Comparison of ENCODE assay signal across 43 mouse cellular contexts in the genomic region with DNA sequence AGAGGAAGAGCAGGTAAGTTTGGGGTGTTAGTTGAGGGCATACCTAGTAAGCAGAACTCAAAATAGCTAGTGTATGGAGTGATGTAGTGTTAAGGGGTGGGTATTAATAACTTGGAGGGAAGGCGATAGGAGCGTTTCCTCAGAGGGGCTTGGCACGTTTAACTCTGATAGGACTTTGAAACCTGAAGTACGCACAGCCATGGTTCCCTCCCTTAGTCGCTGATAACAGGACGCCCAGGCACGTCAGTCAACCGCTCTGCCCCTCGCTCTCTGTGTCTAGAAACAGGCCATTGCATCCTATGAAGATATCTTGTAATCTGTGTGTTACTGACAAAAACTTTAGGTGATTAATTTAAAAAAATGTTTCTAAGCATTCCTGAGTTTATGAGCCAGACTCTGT. TPM values are rescaled to one million over a fixed set of nuclear protein-coding genes. Genes with fewer than 3 reads are reported as not detected.
DNase-seq lines count a peak whose midpoint lies in the region; ATAC-seq and TF ChIP-seq lines count a peak whose summit lies in the region.
"Had no signal": no experiment of that assay in that cellular context is flagged by ENCODE, and none has a peak within 500 bp of the region (broad histone marks: within the 10 kb centered on the region; RNA-seq: fewer than 3 reads in every experiment).

No protein-coding gene starts in this region.

- no peaks in the 10 kb centered on the region for H3K4me1 ChIP-seq in stomach, embryonic 15.5 days
- H3K4me1 ChIP-seq in stomach, postnatal 0 days (replicated peaks; ENCODE audit: control insufficient read depth, insufficient read depth): 0 out of 2 replicates have a peak, but pooled peaks cover 2% of the 10 kb centered on the region
- no peaks in the 10 kb centered on the region for H3K4me1 ChIP-seq in midbrain, embryonic 15.5 days
- H3K4me1 ChIP-seq: forebrain, embryonic 12.5 days; neural tube, embryonic 13.5 days had no signal

- TF ChIP-seq EP300 in stomach, postnatal 0 days (optimal IDR thresholded peaks at IDR 0.05): no peak

- no peak overlapping the region for H3K4me3 ChIP-seq in gastrocnemius, adult 2 months
- no peak overlapping the region for H3K4me3 ChIP-seq in stomach, embryonic 15.5 days (replicated peaks)
- no peak overlapping the region for H3K4me3 ChIP-seq in stomach, postnatal 0 days (ENCODE audit: low read depth, low read length)
- no peak overlapping the region for H3K4me3 ChIP-seq in midbrain, embryonic 15.5 days
- H3K4me3 ChIP-seq: erythroblast, embryonic 14.5 days; forebrain, embryonic 12.5 days; heart, adult 2 months; heart, embryonic 13.5 days; kidney, embryonic 15.5 days; myocyte; neural tube, embryonic 13.5 days had no signal

- WGBS in stomach, embryonic 15.5 days: 79% methylated on average over 9 of the region's 9 CpGs
- WGBS in stomach, postnatal 0 days: 64% methylated on average over 9 of the region's 9 CpGs
- 90% methylated on average over 9 of the region's 9 CpGs for WGBS in midbrain, embryonic 15.5 days

- ATAC-seq in stomach, embryonic 15.5 days (ENCODE audit: insufficient read depth, low FRiP score, low read depth): peak; percentile 35; the same call in 1 of the 2 replicates
- ATAC-seq in stomach, postnatal 0 days (ENCODE audit: low FRiP score, low TSS enrichment): no peak
- ATAC-seq in megakaryocyte progenitor cell, adult 5-6 weeks (replicated peaks; ENCODE audit: poor library complexity): peak; percentile 73
- no peak for ATAC-seq in erythroid progenitor cell, adult 5-6 weeks (replicated peaks; ENCODE audit: low FRiP score, poor library complexity, severe bottlenecking)
- ATAC-seq in midbrain, embryonic 15.5 days (replicated peaks): no peak
- ATAC-seq: forebrain, postnatal 0 days; hindbrain, postnatal 0 days had no signal

- DNase-seq in gastrocnemius, adult 2 months: peak; percentile 17
- DNase-seq in gastrocnemius, postnatal 36 days: no peak
- no peak for DNase-seq in stomach, postnatal 0 days (ENCODE audit: low spot score)
- no peak for DNase-seq in thymus, postnatal 36 days
- DNase-seq: adrenal gland, postnatal 25 days; cerebellum, adult 2 months; cerebellum, postnatal 14 days; forebrain, postnatal 0 days; gastrocnemius, postnatal 25 days; heart, adult 2 months; heart, postnatal 10 days; kidney, adult 18-20 months; kidney, postnatal 25 days; lung, adult 2 months; lung, postnatal 14 days; right cerebral cortex, postnatal 4 days; thymus, postnatal 14 days had no signal

- H3K27ac ChIP-seq in gastrocnemius, adult 2 months: peak overlapping the region; percentile 93
- H3K27ac ChIP-seq in stomach, embryonic 15.5 days: no peak overlapping the region
- no peak overlapping the region for H3K27ac ChIP-seq in stomach, postnatal 0 days (replicated peaks)
- no peak overlapping the region for H3K27ac ChIP-seq in midbrain, embryonic 15.5 days
- H3K27ac ChIP-seq: forebrain, embryonic 12.5 days; heart, adult 2 months; heart, embryonic 13.5 days; hindbrain, postnatal 0 days; kidney, embryonic 15.5 days; neural tube, embryonic 13.5 days had no signal

- no peak overlapping the region for H3K4me2 ChIP-seq in stomach, embryonic 15.5 days
- no peak overlapping the region for H3K4me2 ChIP-seq in stomach, postnatal 0 days (replicated peaks; ENCODE audit: low read depth)
- no peak overlapping the region for H3K4me2 ChIP-seq in midbrain, embryonic 15.5 days
- H3K4me2 ChIP-seq: forebrain, embryonic 12.5 days; heart, embryonic 13.5 days; kidney, embryonic 15.5 days; midbrain, embryonic 11.5 days; neural tube, embryonic 13.5 days had no signal

- TF ChIP-seq CTCF in gastrocnemius, adult 2 months (IDR thresholded peaks at IDR 0.05): no peak
- TF ChIP-seq CTCF in stomach, postnatal 0 days (IDR thresholded peaks at IDR 0.05; ENCODE audit: low read depth): no peak

- H3K9me3 ChIP-seq in stomach, embryonic 15.5 days: no peaks in the 10 kb centered on the region
- H3K9me3 ChIP-seq in stomach, postnatal 0 days (ENCODE audit: control insufficient read depth, low read length): no peaks in the 10 kb centered on the region
- H3K9me3 ChIP-seq in midbrain, embryonic 15.5 days: no peaks in the 10 kb centered on the region
- H3K9me3 ChIP-seq: forebrain, embryonic 12.5 days; heart, embryonic 13.5 days; kidney, embryonic 15.5 days; neural tube, embryonic 13.5 days had no signal

- intact Hi-C loops in gastrocnemius, adult 2 months (cut with DNase I): no loop called here
- intact Hi-C loops in gastrocnemius, postnatal 36 days (cut with DNase I): no loop called here

- H3K9ac ChIP-seq in stomach, embryonic 15.5 days: no peak overlapping the region
- no peak overlapping the region for H3K9ac ChIP-seq in stomach, postnatal 0 days (ENCODE audit: low read length)
- no peak overlapping the region for H3K9ac ChIP-seq in midbrain, embryonic 15.5 days
- H3K9ac ChIP-seq: forebrain, embryonic 12.5 days; forebrain, postnatal 0 days; heart, embryonic 13.5 days; kidney, embryonic 15.5 days; neural tube, embryonic 13.5 days had no signal

- no peaks in the 10 kb centered on the region for H3K36me3 ChIP-seq in stomach, embryonic 15.5 days
- H3K36me3 ChIP-seq in stomach, postnatal 0 days (ENCODE audit: control insufficient read depth, insufficient read depth, low read length): no peaks in the 10 kb centered on the region
- H3K36me3 ChIP-seq in midbrain, embryonic 15.5 days (replicated peaks): no peaks in the 10 kb centered on the region
- H3K36me3 ChIP-seq: forebrain, embryonic 12.5 days; heart, embryonic 13.5 days; kidney, embryonic 15.5 days; neural tube, embryonic 13.5 days had no signal

- no peaks in the 10 kb centered on the region for H3K27me3 ChIP-seq in stomach, embryonic 15.5 days (replicated peaks)
- no peaks in the 10 kb centered on the region for H3K27me3 ChIP-seq in stomach, postnatal 0 days (ENCODE audit: control insufficient read depth, insufficient read depth, low read length)
- no peaks in the 10 kb centered on the region for H3K27me3 ChIP-seq in midbrain, embryonic 15.5 days (replicated peaks)
- H3K27me3 ChIP-seq: CH12.LX; forebrain, embryonic 12.5 days; heart, embryonic 13.5 days; kidney, embryonic 15.5 days; neural tube, embryonic 13.5 days had no signal

RNA-seq across cellular contexts. Expression of gene Cebpe, which starts 34.1 kb away (rescaled TPM):
- total RNA-seq in gastrocnemius, adult 2 months (2021): not detected
- total RNA-seq in gastrocnemius, postnatal 36 days (2021): not detected
- polyA plus RNA-seq in stomach, embryonic 15.5 days (2015; fragmentation: Nextera tagmentation; extraction: Ambion mirVana): 1.3 and 1.5 TPM in 2 replicates
- polyA plus RNA-seq in stomach, postnatal 0 days (2015; fragmentation: Nextera tagmentation; extraction: Ambion mirVana): 0.10 TPM in 1 of 2 replicates, not detected in the other
- total RNA-seq in megakaryocyte progenitor cell, adult 5-6 weeks (2015): 24.2 and 33.5 TPM in 2 replicates
- total RNA-seq in megakaryocyte progenitor cell, adult 5-6 weeks (2017): 52.6 and 82.0 TPM in 2 replicates
- 14.7 and 25.9 TPM in 2 replicates for total RNA-seq in erythroid progenitor cell, adult 5-6 weeks (2015; ENCODE audit: low replicate concordance)
- 9.4 and 12.4 TPM in 2 replicates for total RNA-seq in erythroid progenitor cell, adult 5-6 weeks (2017; ENCODE audit: low replicate concordance)
- polyA plus RNA-seq in midbrain, embryonic 15.5 days (2015; fragmentation: Nextera tagmentation; extraction: Ambion mirVana): 0.13 TPM in 1 of 2 replicates, not detected in the other
- total RNA-seq: adrenal gland, postnatal 25 days; ES-E14; gastrocnemius, postnatal 25 days; heart, adult 2 months; heart, postnatal 10 days; hindbrain, postnatal 0 days; layer of hippocampus, adult 18-20 months; layer of hippocampus, postnatal 10 days; left cerebral cortex, adult 18-20 months; left cerebral cortex, postnatal 14 days; midbrain, postnatal 0 days had no signal
- polyA plus RNA-seq: C2C12; cortical plate, adult 2 months; forebrain, embryonic 12.5 days; forebrain, postnatal 0 days; heart, embryonic 13.5 days; hindbrain, embryonic 11.5 days; hindbrain, postnatal 0 days; limb, embryonic 11.5 days; midbrain, embryonic 11.5 days; midbrain, postnatal 0 days; myocyte; neural tube, embryonic 13.5 days; stomach, embryonic 14.5 days had no signal

RNA-seq across cellular contexts. Expression of gene Slc7a8, which starts 35.7 kb away (rescaled TPM):
- total RNA-seq in gastrocnemius, adult 2 months (2021): 10 to 100 TPM; 21.4 to 23.6 TPM
- total RNA-seq in gastrocnemius, postnatal 36 days (2021): 10 to 100 TPM; 17.5 to 23.4 TPM
- 8.1 and 12.8 TPM in 2 replicates for polyA plus RNA-seq in stomach, embryonic 15.5 days (2015; fragmentation: Nextera tagmentation; extraction: Ambion mirVana)
- polyA plus RNA-seq in stomach, postnatal 0 days (2015; fragmentation: Nextera tagmentation; extraction: Ambion mirVana): 3.1 and 4.2 TPM in 2 replicates
- 4.7 and 7.7 TPM in 2 replicates for total RNA-seq in megakaryocyte progenitor cell, adult 5-6 weeks (2015)
- total RNA-seq in megakaryocyte progenitor cell, adult 5-6 weeks (2017): 1.4 and 2.0 TPM in 2 replicates
- total RNA-seq in erythroid progenitor cell, adult 5-6 weeks (2015; ENCODE audit: low replicate concordance): 7.1 and 11.9 TPM in 2 replicates
- 2.6 and 3.0 TPM in 2 replicates for total RNA-seq in erythroid progenitor cell, adult 5-6 weeks (2017; ENCODE audit: low replicate concordance)
- polyA plus RNA-seq in midbrain, embryonic 15.5 days (2015; fragmentation: Nextera tagmentation; extraction: Ambion mirVana): 8.9 and 9.9 TPM in 2 replicates
- polyA plus RNA-seq: C2C12, myocyte had no signal

RNA-seq across cellular contexts. Expression of gene Gm29776, which starts 47.4 kb away (rescaled TPM):
- not detected for total RNA-seq in gastrocnemius, adult 2 months (2021)
- total RNA-seq in gastrocnemius, postnatal 36 days (2021): not detected
- polyA plus RNA-seq in stomach, embryonic 15.5 days (2015; fragmentation: Nextera tagmentation; extraction: Ambion mirVana): 0.05 and 0.15 TPM in 2 replicates
- polyA plus RNA-seq in stomach, postnatal 0 days (2015; fragmentation: Nextera tagmentation; extraction: Ambion mirVana): 0.08 and 0.11 TPM in 2 replicates
- 0.12 TPM in 1 of 2 replicates, not detected in the other for total RNA-seq in megakaryocyte progenitor cell, adult 5-6 weeks (2015)
- not detected in 2 replicates for total RNA-seq in megakaryocyte progenitor cell, adult 5-6 weeks (2017)
- not detected in 2 replicates for total RNA-seq in erythroid progenitor cell, adult 5-6 weeks (2015; ENCODE audit: low replicate concordance)
- total RNA-seq in erythroid progenitor cell, adult 5-6 weeks (2017; ENCODE audit: low replicate concordance): not detected in 2 replicates
- polyA plus RNA-seq in midbrain, embryonic 15.5 days (2015; fragmentation: Nextera tagmentation; extraction: Ambion mirVana): 0.32 and 0.37 TPM in 2 replicates
- total RNA-seq: adrenal gland, adult 18-20 months; adrenal gland, postnatal 25 days; CH12.LX; gastrocnemius, postnatal 25 days; heart, adult 2 months; layer of hippocampus, adult 18-20 months; layer of hippocampus, postnatal 10 days; left cerebral cortex, adult 18-20 months; left cerebral cortex, postnatal 14 days; liver, adult 2 months; midbrain, postnatal 0 days had no signal
- polyA plus RNA-seq: C2C12; erythroblast, embryonic 14.5 days; forebrain, embryonic 12.5 days; liver, adult 2 months had no signal

RNA-seq across cellular contexts. Expression of gene Acin1, which starts 59.3 kb away (rescaled TPM):
- total RNA-seq in gastrocnemius, adult 2 months (2021): 10 to 100 TPM; 75.5 to 81.7 TPM
- total RNA-seq in gastrocnemius, postnatal 36 days (2021): 10 to 100 TPM; 63.7 to 64.2 TPM
- polyA plus RNA-seq in stomach, embryonic 15.5 days (2015; fragmentation: Nextera tagmentation; extraction: Ambion mirVana): 111 and 116 TPM in 2 replicates
- polyA plus RNA-seq in stomach, postnatal 0 days (2015; fragmentation: Nextera tagmentation; extraction: Ambion mirVana): 37.0 and 46.9 TPM in 2 replicates
- 170 and 177 TPM in 2 replicates for total RNA-seq in megakaryocyte progenitor cell, adult 5-6 weeks (2015)
- 223 and 235 TPM in 2 replicates for total RNA-seq in megakaryocyte progenitor cell, adult 5-6 weeks (2017)
- 153 and 270 TPM in 2 replicates for total RNA-seq in erythroid progenitor cell, adult 5-6 weeks (2015; ENCODE audit: low replicate concordance)
- 381 and 431 TPM in 2 replicates for total RNA-seq in erythroid progenitor cell, adult 5-6 weeks (2017; ENCODE audit: low replicate concordance)
- polyA plus RNA-seq in midbrain, embryonic 15.5 days (2015; fragmentation: Nextera tagmentation; extraction: Ambion mirVana): 145 TPM in 2 replicates

Comparison
In these comparisons a context has a peak if more than half of its experiments do, and no peak if none do; other contexts are left out.
1. ATAC-seq: peak in stomach, embryonic 15.5 days (single experiment) and megakaryocyte progenitor cell, adult 5-6 weeks (single experiment); none in stomach, postnatal 0 days (single experiment), erythroid progenitor cell, adult 5-6 weeks (single experiment) and midbrain, embryonic 15.5 days (single experiment).
2. RNA of gene Cebpe, which starts 34.1 kb away (total RNA-seq): 24.2 to 82.0 TPM in megakaryocyte progenitor cell, adult 5-6 weeks and 9.4 to 25.9 TPM in erythroid progenitor cell, adult 5-6 weeks; not detected in gastrocnemius, postnatal 36 days and not detected in gastrocnemius, adult 2 months; every median in the first group is over 4 times any median in the second.